Mouse (Mus musculus): ENCODE results near the gene Wwp2. TPM values are rescaled to one million over a fixed set of nuclear protein-coding genes. Genes with fewer than 3 reads are reported as not detected.

The Wwp2 gene
- total RNA-seq (2021): 10 to 100 TPM; 33.1 to 35.6 TPM

DNA sequence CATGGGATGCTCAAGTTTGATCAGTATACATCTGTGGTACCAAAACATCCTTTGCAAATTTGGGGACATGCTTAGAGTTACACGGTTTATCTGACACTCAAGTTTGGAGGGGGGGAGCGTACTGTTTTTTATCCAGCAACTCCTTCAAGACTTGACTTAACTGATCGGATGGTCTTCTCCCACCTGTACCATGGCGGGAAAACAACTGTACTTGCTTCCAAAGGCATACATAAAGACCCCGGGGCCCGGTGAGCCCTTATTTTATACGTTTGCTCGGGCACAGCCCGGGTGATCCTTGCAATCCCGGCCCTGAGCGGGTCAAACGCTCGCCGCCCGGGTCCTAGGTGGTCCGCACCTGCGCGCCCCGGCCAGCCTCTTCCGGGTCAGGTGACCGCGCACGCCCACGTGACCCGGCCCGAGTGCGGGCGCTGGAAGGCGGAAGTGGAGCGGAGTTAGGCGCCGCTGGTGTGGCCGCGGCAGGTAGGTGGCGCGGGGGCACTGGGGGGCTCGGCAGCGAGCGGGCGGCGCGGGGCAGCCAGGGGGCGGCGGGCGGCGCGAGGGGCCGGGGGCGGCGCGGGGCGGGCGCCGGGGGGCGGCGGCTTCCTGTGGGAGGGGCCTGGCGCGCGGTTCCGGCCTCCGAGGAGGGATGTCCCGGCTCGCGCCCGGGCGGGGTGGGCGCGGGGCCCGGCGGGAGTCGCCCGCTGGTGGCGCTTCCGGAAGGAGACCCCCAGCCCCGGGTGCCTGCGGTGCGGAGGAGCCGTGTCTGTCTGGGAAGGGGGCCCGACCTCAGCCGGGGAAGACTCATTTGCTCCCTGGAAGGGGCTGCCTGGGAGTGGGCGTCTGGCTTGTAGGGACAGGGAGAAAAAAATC, at the start of gene Wwp2:
TSS of gene Wwp2 (plus strand) at position 404 of the 870 bp plus-strand sequence.
- DNase-seq: peak; percentile 79

DNA sequence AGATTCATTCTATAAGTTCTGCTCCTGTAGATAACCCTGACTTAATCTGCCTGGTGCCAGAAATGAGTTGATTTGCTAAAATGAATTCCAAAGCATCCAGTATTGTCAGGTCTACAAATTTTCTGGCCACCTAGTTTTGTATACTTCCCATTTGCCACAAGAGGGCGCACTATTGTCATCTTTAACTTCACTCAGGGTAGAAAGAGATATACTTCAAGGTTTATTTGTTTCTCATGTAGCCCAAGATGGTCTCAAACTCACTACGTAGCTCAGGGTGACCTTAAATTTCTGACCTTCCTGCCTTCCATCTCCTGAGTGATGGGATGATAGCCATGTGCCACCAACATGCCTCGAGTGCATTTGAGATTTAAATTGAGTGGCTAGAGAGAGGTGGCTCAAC, 49.5 kb upstream of the Wwp2 start:
- no peak for DNase-seq

DNA sequence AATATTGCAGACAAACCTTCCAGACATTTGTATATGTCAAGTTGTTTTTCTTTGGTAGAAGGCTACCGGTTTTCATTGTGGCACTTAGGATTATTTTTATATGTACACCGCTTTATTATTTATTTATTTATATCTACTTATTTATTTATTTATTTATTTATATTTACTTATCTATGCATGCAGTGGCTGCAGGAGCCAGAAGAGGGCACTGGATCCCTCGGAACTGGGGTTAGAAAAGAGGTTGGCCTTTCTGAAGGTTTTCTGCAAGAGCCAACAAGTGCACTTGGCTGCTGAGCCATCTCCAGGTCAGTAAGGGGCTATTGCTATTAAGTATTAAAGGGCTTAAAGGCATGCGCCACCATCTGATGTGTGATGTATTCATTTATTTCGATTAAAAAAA, 48.3 kb upstream of the Wwp2 start:
- DNase-seq: peak; percentile 60

DNA sequence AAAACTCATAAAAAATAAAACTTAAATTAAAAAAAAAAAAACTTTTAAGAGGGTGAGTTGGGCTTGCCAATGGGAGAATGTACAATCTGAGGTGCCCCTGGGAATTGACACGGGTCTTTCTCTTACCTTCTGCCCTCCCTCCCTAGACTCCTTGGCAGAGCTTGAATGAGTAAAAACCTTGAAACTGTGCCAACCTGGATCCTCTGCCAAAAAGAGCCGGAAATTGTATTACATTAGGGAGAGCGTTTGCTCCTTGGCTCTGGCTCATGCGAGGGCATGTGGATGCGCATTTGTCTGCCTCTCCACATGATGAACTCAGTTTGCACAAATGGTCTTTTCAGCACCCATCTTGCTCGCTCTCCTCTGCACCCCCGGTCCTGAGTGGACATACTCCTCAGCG, 46.6 kb upstream of the Wwp2 start:
- DNase-seq: peak; percentile 85

DNA sequence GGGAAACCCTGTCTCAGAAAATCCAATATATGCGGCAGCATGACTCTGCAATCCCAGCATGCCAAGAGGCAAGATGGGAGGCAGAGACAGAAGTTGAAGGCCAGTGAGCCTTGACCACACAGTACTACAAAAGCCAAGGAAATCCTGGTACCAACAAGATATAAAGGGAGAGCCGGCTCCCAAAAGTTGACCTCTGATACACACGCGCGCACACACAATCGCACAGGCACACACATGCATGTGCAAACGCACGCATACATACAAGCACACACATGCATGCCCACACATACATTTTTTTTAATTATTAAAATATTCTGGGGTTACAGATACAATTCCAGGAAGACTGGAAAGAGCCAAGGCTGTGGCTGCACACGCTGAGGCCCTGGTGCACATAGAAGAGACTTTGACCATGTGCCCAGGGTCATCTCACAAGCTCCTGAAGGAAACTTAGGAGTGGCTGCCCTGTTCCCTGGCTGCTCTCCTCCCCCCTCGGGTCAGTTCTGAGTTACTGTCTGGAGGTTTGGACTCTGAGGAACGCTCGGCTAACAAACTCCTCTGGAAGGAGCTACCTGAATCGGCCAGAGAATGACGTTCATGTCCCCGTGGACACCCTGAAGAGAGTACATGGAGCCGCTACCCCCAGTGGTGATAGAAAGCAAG, 45.6 kb upstream of the Wwp2 start:
- DNase-seq: no peak

- no peak for DNase-seq
Observed at GRCm38 (mm10) chr8:107391136-107391516, 45.0 kb upstream of the Wwp2 start.

GRCm38 (mm10) chr8:107395397-107395796, 40.8 kb upstream of the Wwp2 start:
- DNase-seq: no peak

DNA sequence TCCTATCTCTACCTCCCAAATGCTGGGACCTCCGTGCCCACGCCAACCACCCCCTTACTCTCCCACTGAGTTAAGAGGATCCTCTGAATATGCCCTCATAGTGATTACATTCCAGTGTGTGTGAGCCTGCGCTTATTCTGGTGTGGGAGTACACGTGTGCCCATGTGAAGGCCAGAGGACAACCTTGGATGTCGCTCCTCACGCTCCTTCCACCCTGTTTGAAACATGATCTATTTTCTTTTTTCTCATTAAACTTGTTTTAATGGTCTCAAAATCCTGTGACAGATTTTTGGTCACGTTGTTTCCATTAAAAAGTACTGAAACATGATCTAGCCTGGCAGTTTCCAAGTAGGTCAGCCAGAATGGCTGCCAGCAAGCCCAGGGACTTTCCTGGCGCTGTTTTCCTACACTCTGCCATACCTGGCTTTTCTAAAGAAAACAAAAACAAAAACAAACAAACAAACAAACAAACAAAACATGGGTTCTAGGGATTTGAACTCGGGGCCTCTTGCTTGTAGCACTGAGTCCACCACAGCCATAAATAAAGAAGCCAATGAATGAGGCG, 40.0 kb upstream of the Wwp2 start:
- no peak for DNase-seq

- DNase-seq: no peak
Observed at GRCm38 (mm10) chr8:107397665-107398064, 38.5 kb upstream of the Wwp2 start.

- DNase-seq: no peak
Observed at GRCm38 (mm10) chr8:107399495-107399894, 36.7 kb upstream of the Wwp2 start.

DNA sequence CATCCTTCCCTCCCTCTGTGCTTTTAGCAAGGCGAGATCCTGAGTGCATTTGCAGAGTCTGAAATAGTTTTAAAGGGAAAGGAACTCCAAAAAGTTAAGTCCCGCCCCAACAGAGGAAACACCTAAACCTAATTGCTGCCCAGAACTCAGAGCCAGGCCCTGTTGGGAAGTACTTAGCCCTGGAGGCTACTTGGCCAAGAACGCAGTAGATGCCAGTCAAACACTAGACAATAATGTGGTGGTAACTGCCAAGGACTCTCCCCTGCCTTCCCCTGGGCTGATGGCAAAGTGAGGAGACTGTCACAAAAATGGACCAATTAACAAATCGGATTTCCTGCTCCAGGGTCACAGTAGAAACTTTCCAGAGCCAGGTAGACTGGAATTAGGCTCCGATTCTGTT, 34.3 kb upstream of the Wwp2 start:
- no peak for DNase-seq

DNA sequence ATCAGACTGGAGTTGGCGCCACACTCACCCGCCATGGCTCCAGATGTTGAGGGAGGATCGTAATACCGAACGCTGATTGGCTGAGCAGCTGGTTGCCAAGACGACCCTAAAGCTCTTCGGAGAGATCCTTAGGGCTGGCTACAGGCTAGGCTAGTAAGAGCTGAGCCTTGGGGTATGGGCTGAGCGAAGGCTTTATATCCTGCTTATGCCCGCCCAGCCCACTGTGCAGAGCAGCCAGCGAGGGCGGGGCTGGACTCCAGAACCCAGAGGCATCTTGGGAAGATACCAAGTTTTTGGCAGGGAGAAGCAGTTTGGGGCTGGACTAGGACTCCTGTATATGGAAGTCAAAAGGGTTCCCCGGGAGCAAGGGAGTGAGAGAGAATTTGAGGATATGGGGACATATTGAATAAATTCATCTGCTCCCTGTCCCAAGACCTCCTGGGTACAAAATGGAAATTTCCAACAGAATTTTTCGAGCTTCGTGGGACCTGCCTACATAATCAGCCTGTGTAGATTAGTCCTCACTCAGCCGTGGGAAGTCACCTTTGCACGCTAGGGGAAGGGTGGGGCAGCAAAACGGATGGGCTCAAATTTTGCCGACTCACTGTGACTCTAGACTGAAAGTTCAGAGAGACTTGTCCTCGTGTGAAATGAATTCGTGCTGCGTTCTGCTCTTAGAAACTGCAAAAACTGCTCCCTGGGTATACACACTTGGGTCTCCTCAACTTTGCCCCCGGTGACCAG, 33.0 kb upstream of the Wwp2 start, which contains the start of gene Nqo1:
TSS of gene Nqo1 (minus strand) at position 169 of the 744 bp plus-strand sequence.
- DNase-seq: peak; percentile 85

- no peak for DNase-seq
Observed at GRCm38 (mm10) chr8:107404057-107404456, 32.1 kb upstream of the Wwp2 start.

- DNase-seq: no peak
Observed at GRCm38 (mm10) chr8:107405935-107406334, 30.2 kb upstream of the Wwp2 start.

DNA sequence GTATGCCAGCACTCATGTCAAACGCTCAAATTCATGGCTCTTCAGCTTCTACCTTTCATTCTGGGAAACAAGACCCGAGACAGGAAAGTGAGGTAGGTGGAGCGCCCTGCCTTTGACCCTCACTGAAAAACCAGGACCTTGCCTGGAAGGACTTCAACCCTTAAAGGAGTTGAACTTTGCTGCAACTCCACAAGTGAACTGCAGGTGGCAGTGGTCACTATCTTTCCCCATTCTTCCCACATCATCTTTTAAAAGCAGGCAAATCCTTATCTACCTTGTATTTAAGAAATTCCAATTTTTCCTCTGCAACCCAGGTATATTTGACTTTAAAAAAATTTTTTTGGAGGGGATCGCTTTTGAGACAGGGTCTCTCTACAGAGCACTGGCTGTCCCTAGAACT, 24.8 kb upstream of the Wwp2 start:
- no peak for DNase-seq

GRCm38 (mm10) chr8:107412552-107412951, 23.6 kb upstream of the Wwp2 start:
- DNase-seq: no peak

- DNase-seq: no peak
Observed at GRCm38 (mm10) chr8:107413881-107414280, 22.3 kb upstream of the Wwp2 start.

DNA sequence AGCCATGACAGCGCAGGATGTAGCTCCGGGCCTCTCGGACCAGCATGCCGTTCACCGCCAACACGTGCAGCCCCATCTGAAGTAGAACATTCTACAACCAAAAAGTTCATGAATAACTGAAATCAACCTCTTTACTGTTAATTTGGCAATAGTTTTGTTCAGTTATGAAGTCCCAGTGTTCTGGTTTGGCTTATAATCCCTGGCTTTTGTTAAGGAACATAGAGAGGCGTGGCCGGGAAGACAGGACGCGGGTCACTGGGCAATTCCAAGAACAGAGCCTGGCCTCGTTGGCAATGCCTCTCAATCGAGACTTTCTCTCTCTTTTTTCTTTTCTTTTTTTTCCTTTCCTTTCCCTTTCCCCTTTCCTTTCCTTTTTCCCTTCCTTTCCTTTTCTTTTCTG, 19.2 kb upstream of the Wwp2 start:
- no peak for DNase-seq

GRCm38 (mm10) chr8:107424176-107424575, 12.0 kb upstream of the Wwp2 start:
- no peak for DNase-seq

DNA sequence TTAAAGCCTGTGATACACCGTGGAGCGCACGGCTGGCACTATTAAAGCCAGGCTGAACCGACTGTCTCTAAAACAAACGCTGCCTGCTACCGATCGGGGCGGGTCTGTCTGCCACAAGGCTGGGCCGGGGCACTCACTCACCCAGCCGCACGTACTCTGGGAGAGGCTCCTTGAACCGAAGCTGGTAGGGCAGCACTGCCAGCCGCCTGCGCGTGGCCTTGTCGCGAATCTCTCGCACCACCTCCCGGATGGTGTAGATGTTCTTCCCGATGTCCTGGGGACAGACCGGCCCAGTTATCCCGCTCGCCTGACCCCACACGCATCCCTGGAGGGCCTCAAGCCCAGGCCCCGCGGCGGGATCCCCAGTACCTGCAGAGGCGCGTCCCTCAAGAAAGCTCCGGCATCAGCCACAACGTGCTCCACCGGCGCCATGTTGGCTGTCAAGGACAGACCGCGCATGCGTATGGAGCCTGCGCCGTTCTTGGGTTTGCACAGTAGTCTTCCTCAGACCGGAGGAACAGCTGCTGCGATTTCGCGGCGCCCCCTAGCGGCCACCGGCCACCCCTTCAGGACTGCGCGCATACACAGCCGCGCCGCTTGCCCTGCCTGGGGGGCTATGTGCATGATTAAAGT, 11.5 kb upstream of the Wwp2 start, which contains the start of gene Nob1:
TSS of gene Nob1 (minus strand) at position 455 of the 633 bp plus-strand sequence.
- DNase-seq: peak; percentile 98

GRCm38 (mm10) chr8:107425230-107425597, 11.0 kb upstream of the Wwp2 start:
- no peak for DNase-seq

DNA sequence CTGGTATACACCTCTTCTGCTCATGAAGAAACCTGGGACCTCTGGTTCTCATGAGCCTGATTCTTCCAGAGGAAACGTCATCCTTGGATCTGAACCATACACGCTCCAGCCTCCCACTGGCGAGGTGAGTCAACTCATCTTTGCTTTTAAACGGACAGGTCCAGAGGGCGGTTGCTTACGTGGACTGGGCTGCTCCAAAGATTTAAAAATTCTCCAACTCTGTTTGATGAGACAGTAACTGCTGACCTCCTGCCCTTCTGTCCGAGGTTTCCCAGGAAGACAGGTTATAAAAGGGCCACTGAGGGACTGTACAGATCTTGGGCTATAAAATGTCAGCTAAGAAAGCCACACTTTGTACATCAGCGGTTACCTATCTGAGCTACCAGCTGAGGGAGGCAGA, 5.3 kb upstream of the Wwp2 start:
- DNase-seq: no peak

Measured in heart, postnatal 4 days (tissue).